Mouse (Mus musculus) limb, embryonic 10.5 days (tissue): Measurements from ENCODE around the gene St3gal3. TPM values are rescaled to one million over a fixed set of nuclear protein-coding genes. Genes with fewer than 3 reads are reported as not detected.

Experiments used
- DNase-seq: peaks from one replicate; pipeline ENCODE4 v3.0.0-alpha.2; 2017; ENCODE audit warnings: low spot score
- H3K27ac ChIP-seq: fragments of 300-500 bp; sonication (generic); 2 replicates; pipeline ENCODE4 v1.5.1; 2016; ENCODE audit warnings: mild to moderate bottlenecking
- H3K27me3 ChIP-seq: fragments of 300-500 bp; sonication (generic); 2 replicates; pipeline ENCODE4 v1.6.1; 2016; ENCODE audit warnings: low read depth, mild to moderate bottlenecking; ENCODE audit not compliant: poor library complexity, severe bottlenecking
- H3K36me3 ChIP-seq: fragments of 300-500 bp; sonication (generic); 2 replicates; pipeline ENCODE4 v1.6.1; 2016; ENCODE audit warnings: mild to moderate bottlenecking, moderate library complexity
- H3K4me1 ChIP-seq: fragments of 300-500 bp; sonication (generic); 2 replicates; pipeline ENCODE4 v1.6.1; 2016
- H3K4me3 ChIP-seq: fragments of 300-500 bp; sonication (generic); 2 replicates; pipeline ENCODE4 v1.5.1; 2016; ENCODE audit warnings: mild to moderate bottlenecking, moderate library complexity
- H3K9me3 ChIP-seq: fragments of 300-500 bp; sonication (generic); replicated peaks from 2 replicates; pipeline ENCODE4 v1.6.1; 2016; ENCODE audit warnings: mild to moderate bottlenecking
- WGBS: fragments of 180-500 bp; shearing (Covaris S2); methylation state at CpG from one replicate; pipeline ENCODE4 v1.1.7; 2016; 5-methylcytosine and 5-hydroxymethylcytosine counted together
- polyA plus RNA-seq: library from polyadenylated mRNA; unstranded; fragments of >200 nt; fragmentation: Nextera tagmentation; extraction: Ambion mirVana; gene quantifications from 2 replicates; pipeline ENCODE4 v1.2.1, GENCODE M21; 2016

The St3gal3 gene
- polyA plus RNA-seq, 1 experiment from 2014 or later: 7.2 TPM

DNA sequence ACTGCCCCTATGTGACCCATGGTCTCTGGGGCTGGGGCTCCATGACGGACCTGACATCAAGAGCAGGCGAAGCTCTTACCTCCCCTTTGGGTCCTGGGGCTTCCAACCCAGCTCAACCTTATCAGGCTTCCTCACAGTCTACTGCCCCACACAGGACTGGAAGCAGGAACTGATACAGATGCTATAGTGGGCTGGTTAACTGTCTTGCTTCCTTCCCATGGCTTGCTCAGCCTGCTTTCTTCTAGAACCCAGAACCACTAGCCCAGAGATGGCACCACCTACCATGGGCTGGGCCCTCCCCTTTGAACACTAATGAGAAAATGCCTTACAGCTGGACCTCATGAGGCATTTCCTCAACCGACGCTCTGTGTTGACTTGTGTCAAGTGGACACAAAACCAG lies 217.3 kb downstream of the St3gal3 start:
- no peaks in the 10 kb centered on the region for H3K9me3 ChIP-seq
- H3K27ac ChIP-seq: no peak overlapping the region
- H3K36me3 ChIP-seq: peaks cover 7% of the 10 kb centered on the region; the same call in 1 of the 2 replicates
- no peaks in the 10 kb centered on the region for H3K27me3 ChIP-seq
- H3K4me1 ChIP-seq: peaks cover 26% of the 10 kb centered on the region
- H3K4me3 ChIP-seq: no peak overlapping the region
- no peak for DNase-seq
- WGBS: 89% methylated on average over 4 of the region's 4 CpGs

DNA sequence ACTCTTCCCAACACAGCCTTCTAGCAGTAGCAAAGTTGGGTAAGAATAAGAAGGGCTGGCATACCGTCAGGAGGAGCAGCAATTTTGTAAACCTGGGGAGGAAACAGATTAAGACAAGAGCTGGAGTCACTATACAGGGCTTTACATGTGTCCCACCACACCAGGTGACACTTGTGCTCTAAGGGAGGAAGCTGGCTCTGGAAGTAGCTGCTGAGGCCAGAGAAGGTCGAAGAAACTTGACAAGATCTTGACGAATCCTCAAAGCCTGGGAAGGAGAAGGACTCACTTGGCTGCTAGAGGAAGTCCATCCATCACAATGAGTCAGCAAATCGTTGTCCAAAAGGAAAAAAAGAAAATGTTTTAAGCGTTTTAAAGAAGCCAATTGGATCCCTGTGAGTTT lies 218.3 kb downstream of the St3gal3 start:
- Histone ChIP-seq H3K27me3 (no peaks in the 10 kb centered on the region), H3K4me1 (peaks cover 26% of the 10 kb centered on the region), H3K36me3 (peaks cover 17% of the 10 kb centered on the region), H3K9me3 (no peaks in the 10 kb centered on the region), H3K4me3 (0 out of 2 replicates have a peak overlapping the region, but pooled peaks have one; percentile 80), H3K27ac (no peak overlapping the region)
- WGBS: 79% methylated on average over 5 of the region's 5 CpGs
- DNase-seq: no peak

DNA sequence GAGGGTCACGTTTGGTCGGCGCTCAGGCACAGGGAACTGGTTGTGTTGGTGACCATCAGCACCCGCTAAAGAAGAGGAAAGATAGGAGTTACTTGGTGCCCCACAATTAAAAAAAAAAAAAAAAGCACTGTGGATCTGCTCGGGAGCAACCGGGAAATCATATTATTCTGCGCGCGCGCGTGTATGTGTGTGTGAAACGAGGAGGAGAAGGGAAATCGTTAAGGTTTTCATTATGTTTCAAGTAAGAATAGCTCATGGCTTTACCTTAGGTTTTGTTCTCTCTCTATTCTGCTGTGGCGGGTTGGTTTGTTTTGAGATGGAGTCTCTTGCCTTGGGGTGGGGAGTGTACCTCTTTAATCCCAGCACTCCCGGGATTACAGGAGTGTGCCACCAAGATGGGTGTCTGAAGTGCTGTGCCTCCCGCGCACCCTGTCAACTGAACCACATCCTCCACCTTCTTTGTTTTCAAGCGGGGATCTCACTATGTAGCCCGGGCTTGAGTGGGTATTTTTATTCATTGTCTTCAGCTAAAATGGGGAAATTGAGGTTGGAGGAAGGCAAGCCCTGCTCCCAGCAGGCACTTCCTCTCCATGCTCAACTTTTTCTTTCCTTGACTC lies 219.1 kb downstream of the St3gal3 start:
- no peaks in the 10 kb centered on the region for H3K27me3 ChIP-seq
- DNase-seq: peak; percentile 42
- peak overlapping the region; percentile 97 for H3K27ac ChIP-seq

DNA sequence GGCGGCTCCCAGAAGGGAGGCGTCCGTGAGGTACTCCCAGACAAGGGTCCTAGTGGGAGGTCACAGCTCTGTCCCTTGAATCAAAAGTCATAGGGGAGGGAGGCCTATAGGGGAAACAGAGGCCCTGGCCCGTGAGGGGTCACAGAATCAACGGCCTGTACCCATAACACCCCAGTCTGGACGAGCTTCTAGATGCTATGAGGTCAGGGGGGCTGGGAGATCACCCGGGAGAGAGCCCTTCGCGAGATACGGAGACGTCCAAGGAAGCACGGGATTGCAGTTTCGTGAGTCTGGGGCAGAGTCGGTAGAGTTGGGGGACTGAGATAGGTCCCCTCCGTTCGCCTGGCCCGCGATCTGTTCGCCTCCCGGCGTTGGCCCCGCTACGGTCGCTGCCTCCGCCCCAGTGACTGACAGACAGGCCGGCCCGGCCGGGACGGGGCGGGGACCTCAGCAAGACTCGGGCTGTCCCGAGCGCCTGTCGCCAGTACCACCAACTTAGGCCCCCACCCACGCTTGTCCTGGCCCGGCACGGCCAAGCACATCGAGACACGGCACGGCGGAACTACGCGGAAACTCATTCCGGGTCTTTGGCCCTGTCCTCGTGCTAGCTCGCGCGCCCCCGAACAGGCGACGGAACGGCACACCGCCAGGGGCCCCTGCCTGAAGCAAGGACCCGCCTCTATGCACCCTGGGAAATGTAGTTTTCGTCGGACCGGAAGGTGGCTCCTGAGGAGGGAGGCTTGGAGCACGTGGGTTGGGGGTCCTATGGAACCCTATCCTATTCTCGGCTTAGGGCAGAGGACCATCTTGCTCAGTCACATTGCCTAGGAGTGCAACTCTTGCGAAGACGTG lies 219.9 kb downstream of the St3gal3 start, which contains the start of gene Ipo13:
Gene Ipo13, minus strand, starts transcription at position 409 of the 852 bp plus-strand sequence.
- peaks cover 26% of the 10 kb centered on the region for H3K4me1 ChIP-seq
- DNase-seq: peak; percentile 96
- under 1% methylated on average over 61 of the region's 61 CpGs for WGBS
- no peaks in the 10 kb centered on the region for H3K9me3 ChIP-seq
- peaks cover 32% of the 10 kb centered on the region for H3K36me3 ChIP-seq
- peak within 1 kb of the TSS; percentile 80 for H3K4me3 ChIP-seq
- no peaks in the 10 kb centered on the region for H3K27me3 ChIP-seq
- H3K27ac ChIP-seq: peak within 1 kb of the TSS; percentile 97

More for the DNA sequence above, 219.1 kb downstream of the St3gal3 start:
- WGBS: 11% methylated on average over 19 of the region's 19 CpGs
- Histone ChIP-seq H3K4me1 (peaks cover 26% of the 10 kb centered on the region), H3K9me3 (no peaks in the 10 kb centered on the region), H3K36me3 (peaks cover 25% of the 10 kb centered on the region), H3K4me3 (peak overlapping the region; percentile 80)

DNA sequence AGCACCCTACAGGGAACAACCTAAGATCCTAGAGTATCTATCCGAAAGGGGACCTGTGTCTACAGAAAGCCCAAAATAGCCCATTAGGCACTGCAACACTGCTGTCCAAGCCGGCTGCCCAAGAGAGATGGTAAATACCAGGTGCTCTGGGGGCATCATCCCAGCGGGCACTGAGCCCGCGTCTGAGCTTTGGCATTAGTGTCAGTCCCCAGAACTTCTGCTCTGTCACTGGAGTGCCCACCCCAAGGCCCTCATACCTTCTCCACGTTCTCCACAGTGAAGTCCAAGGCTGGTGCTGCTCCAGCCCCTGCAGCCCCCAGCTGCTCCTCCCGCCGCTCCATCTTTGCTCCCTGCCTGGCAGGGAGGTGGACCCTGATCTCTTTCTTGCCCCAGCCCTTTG lies 220.7 kb downstream of the St3gal3 start:
- Histone ChIP-seq H3K4me3 (peak overlapping the region; percentile 80), H3K4me1 (peaks cover 29% of the 10 kb centered on the region), H3K9me3 (no peaks in the 10 kb centered on the region), H3K27me3 (no peaks in the 10 kb centered on the region), H3K36me3 (peaks cover 40% of the 10 kb centered on the region), H3K27ac (peak overlapping the region; percentile 97)
- 28% methylated on average over 8 of the region's 8 CpGs for WGBS
- DNase-seq: peak; percentile 35

DNA sequence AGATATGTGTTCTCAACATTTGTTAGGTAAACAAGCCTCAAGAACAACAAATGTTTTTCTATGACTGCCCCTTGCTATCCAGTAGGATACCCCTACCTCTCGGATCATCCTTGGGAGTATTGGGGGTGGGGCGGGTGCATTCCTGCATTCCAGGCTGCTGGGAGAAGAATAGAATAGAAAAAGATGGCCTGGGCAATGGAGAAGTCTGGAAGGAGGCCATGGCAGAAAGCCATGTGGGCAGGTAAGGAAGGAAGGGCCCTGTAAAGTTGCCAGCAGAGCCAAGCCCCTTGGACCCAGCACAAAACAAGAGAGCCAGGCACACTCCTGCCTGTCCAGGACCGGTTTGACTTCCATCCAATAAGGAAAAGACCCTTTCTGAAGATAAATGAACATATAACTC lies 221.3 kb downstream of the St3gal3 start:
- Histone ChIP-seq H3K4me1 (peaks cover 31% of the 10 kb centered on the region), H3K4me3 (peak overlapping the region; percentile 80), H3K9me3 (no peaks in the 10 kb centered on the region), H3K27me3 (no peaks in the 10 kb centered on the region), H3K27ac (no peak overlapping the region), H3K36me3 (peaks cover 46% of the 10 kb centered on the region)
- no peak for DNase-seq
- 55% methylated on average over 3 of the region's 3 CpGs for WGBS

DNA sequence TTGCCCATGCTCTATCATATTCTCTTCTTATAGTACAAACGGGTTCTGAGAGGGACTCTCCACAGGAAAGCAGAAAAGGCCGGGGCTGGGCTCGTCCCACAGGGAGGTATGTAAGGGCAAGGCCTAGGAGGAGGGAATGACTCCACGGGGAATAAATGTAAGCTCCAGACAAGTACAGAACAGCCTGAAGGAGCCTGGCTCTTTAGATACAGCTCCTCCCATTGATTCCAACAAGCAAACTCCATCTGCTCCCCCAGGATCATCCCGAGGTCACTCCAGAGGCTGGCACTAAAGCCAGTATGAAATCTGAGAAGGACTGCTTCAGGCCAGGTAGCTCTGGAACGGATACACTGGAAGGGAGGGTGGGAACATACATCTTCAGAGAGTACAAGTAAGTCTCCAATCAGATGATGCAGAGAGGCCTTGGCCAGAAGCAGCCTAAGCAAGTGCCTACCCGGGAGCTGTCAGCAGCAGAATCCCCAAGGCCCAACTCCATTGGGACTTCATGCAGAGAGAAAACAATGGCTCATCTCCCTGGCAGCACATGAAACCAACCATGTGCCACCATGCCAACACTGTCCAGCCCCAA lies 221.9 kb downstream of the St3gal3 start:
- WGBS: 62% methylated on average over 7 of the region's 7 CpGs
- H3K36me3 ChIP-seq: peaks cover 53% of the 10 kb centered on the region
- no peaks in the 10 kb centered on the region for H3K9me3 ChIP-seq
- no peaks in the 10 kb centered on the region for H3K27me3 ChIP-seq
- peaks cover 31% of the 10 kb centered on the region for H3K4me1 ChIP-seq
- no peak for DNase-seq
- H3K4me3 ChIP-seq: peak overlapping the region; percentile 80
- H3K27ac ChIP-seq: no peak overlapping the region

DNA sequence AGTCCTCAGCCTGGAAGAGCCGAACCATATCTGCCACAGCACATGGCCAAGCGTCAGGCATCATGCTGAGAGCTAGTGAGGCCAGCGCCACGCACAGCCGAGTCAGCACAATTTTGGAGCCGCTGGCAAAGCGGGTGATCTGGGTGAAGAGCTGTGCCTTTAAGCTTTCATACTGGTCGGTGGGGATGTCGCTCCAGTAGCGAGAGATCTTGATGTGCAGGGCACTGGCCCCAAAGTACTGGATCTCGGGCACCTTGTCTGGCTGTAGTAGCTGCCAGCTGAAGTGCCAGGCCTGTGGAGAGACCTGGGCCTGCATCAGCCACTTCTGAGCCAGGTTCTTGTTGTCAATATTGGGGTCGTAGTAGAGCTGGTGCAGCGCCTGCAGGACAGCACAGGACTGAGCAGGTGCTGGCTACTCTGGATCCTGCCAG lies 222.6 kb downstream of the St3gal3 start:
- no peak overlapping the region for H3K4me3 ChIP-seq
- H3K4me1 ChIP-seq: peaks cover 31% of the 10 kb centered on the region
- H3K27me3 ChIP-seq: no peaks in the 10 kb centered on the region
- no peaks in the 10 kb centered on the region for H3K9me3 ChIP-seq
- H3K27ac ChIP-seq: no peak overlapping the region
- H3K36me3 ChIP-seq: peaks cover 57% of the 10 kb centered on the region
- WGBS: 93% methylated on average over 13 of the region's 13 CpGs
- DNase-seq: no peak

DNA sequence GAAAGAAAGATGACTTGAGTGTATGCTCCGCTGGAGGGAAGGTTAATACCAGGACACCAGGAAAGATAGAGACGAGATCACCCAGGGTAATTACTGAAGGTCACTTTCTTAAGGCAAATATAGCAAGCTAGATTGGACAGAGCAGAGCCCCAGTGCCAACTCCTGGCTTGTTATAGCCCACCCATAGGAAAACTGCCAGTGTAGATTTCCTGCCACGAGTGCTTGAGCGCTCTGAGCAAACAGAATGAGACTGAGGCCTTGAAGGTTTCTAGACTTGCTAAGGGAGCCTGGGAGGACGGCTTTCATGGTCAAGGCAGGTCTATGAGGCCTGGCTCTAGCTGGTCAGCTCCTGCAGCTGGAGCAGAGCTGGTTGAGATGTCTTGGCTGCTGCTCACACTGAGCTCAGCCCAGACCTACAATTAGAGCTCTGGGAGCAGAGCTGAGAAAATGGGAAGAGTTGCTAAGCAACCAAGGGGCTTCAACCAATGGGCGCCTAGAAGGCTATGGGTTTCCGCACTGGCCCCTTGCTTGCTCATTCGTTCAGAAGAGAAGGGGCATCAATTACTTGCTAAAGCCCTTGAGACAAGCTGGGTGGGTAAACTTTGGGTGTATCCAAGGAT lies 225.8 kb downstream of the St3gal3 start:
- H3K36me3 ChIP-seq: peaks cover 86% of the 10 kb centered on the region
- H3K27ac ChIP-seq: no peak overlapping the region
- H3K4me3 ChIP-seq: no peak overlapping the region
- H3K9me3 ChIP-seq: no peaks in the 10 kb centered on the region
- H3K27me3 ChIP-seq: no peaks in the 10 kb centered on the region
- peaks cover 19% of the 10 kb centered on the region for H3K4me1 ChIP-seq
- DNase-seq: no peak
- 85% methylated on average over 8 of the region's 8 CpGs for WGBS

DNA sequence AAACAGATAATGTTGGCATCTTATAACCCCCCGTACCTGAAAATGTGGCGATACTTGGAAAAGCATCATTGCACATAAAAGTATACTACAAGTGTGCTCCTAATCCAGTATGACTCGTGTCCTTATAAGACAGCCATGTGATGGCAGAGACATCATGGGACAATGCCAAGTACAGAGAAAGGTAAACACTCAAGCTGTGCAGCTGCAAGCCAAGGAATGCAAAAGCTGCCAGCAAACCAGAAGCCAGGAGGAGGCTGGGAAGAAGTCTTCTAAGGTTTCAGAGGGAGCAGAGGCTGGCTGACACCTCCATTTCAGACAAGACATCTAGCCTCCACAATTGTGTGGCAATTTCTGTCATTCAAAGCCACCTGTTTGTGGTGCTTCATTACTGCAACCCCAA lies 228.5 kb downstream of the St3gal3 start:
- Histone ChIP-seq H3K36me3 (peaks cover 94% of the 10 kb centered on the region), H3K9me3 (no peaks in the 10 kb centered on the region), H3K27ac (no peak overlapping the region), H3K4me1 (peaks cover 5% of the 10 kb centered on the region; the same call in 1 of the 2 replicates), H3K4me3 (no peak overlapping the region), H3K27me3 (no peaks in the 10 kb centered on the region)
- DNase-seq: no peak
- WGBS: 94% methylated on average over 3 of the region's 3 CpGs

DNA sequence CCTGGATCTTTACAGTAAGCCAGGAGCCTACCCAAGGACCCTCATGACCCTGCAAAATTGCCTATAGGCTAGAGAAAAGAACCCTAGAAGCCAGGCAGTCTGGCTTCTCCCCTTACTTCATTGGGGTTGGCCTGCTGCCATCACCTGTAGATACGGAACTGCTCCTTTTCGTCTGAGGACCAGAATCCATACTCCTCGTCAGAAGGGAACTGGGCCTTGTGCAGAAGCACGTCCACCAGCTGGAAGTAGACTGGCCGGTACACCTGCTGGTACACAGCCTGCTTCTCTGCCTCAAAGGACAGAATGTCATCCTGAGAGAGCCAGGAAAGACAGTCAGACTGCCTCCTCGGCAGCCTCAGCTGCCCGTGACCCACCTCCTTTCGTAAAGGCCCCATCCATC lies 230.0 kb downstream of the St3gal3 start:
- no peaks in the 10 kb centered on the region for H3K9me3 ChIP-seq
- 95% methylated on average over 8 of the region's 8 CpGs for WGBS
- H3K36me3 ChIP-seq: peaks cover 94% of the 10 kb centered on the region

DNA sequence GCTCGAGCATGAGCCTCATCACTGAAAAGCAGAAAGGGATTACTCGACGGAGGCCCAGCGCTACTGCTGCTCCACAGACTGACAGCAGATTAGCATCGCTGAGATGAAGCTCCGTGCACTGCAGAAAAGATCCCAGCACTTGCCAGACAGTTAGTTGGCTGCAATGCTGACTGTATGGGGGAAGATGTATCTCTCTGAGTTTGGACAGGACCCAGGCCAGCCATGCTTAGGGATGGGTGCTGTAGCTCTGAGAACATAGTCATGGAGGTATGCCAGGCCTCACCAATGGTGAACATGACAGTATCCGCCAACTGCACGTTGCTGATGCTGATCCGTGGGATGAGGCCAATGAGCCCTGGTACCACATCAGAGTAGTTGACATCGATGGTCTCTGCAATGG lies 230.6 kb downstream of the St3gal3 start:
- no peak overlapping the region for H3K4me3 ChIP-seq
- 94% methylated on average over 10 of the region's 10 CpGs for WGBS
- no peaks in the 10 kb centered on the region for H3K9me3 ChIP-seq
- H3K36me3 ChIP-seq: peaks cover 94% of the 10 kb centered on the region
- H3K27me3 ChIP-seq: no peaks in the 10 kb centered on the region
- no peak for DNase-seq
- no peak overlapping the region for H3K27ac ChIP-seq
- peaks cover 2% of the 10 kb centered on the region; the same call in 1 of the 2 replicates for H3K4me1 ChIP-seq

More for the DNA sequence above, 230.0 kb downstream of the St3gal3 start:
- H3K27ac ChIP-seq: no peak overlapping the region
- H3K27me3 ChIP-seq: no peaks in the 10 kb centered on the region
- peaks cover 5% of the 10 kb centered on the region; the same call in 1 of the 2 replicates for H3K4me1 ChIP-seq
- no peak overlapping the region for H3K4me3 ChIP-seq
- DNase-seq: no peak
